Mouse (Mus musculus) G1E-ER4 (cell line): ENCODE measurements around the gene Csmd2. TPM values are rescaled to one million over a fixed set of nuclear protein-coding genes. Genes with fewer than 3 reads are reported as not detected.

Experiments used
- GATA1 ChIP-seq: IDR thresholded peaks from one replicate; pipeline ENCODE4 v1.8.0; 2012; ENCODE audit warnings: low read length, inconsistent platforms
- polyA plus RNA-seq: library from polyadenylated mRNA; stranded (reverse); fragments of >175 nt; gene quantifications from 2 replicates; pipeline ENCODE4 v1.2.3, GENCODE M21; 2012

Gene Csmd2
- polyA plus RNA-seq, 1 experiment, result not detected

- TF ChIP-seq GATA1, result no peak
Observed at GRCm38 (mm10) chr4:128123281-128123680, 135.6 kb downstream of the Csmd2 start.

GRCm38 (mm10) chr4:128124738-128125137, 137.1 kb downstream of the Csmd2 start:
- no peak for TF ChIP-seq GATA1

GRCm38 (mm10) chr4:128128546-128128945, 140.9 kb downstream of the Csmd2 start:
- TF ChIP-seq GATA1, result no peak

GRCm38 (mm10) chr4:128130611-128131142, 143.0 kb downstream of the Csmd2 start:
- no peak for TF ChIP-seq GATA1

- TF ChIP-seq GATA1, result no peak
Observed at GRCm38 (mm10) chr4:128131666-128132065, 144.0 kb downstream of the Csmd2 start.

GRCm38 (mm10) chr4:128132876-128133646, 145.4 kb downstream of the Csmd2 start:
- no peak for TF ChIP-seq GATA1

GRCm38 (mm10) chr4:128134348-128134994, 146.8 kb downstream of the Csmd2 start:
- TF ChIP-seq GATA1, result no peak

- no peak for TF ChIP-seq GATA1
Observed at GRCm38 (mm10) chr4:128135014-128135622, 147.5 kb downstream of the Csmd2 start.

- TF ChIP-seq GATA1, result no peak
Observed at GRCm38 (mm10) chr4:128139991-128140390, 152.3 kb downstream of the Csmd2 start.

- TF ChIP-seq GATA1, result no peak
Observed at GRCm38 (mm10) chr4:128141161-128142101, 153.8 kb downstream of the Csmd2 start.

GRCm38 (mm10) chr4:128142279-128142678, 154.6 kb downstream of the Csmd2 start:
- no peak for TF ChIP-seq GATA1

- TF ChIP-seq GATA1, result no peak
Observed at GRCm38 (mm10) chr4:128143147-128143546, 155.5 kb downstream of the Csmd2 start.

GRCm38 (mm10) chr4:128149524-128149923, 161.9 kb downstream of the Csmd2 start:
- TF ChIP-seq GATA1, result no peak

GRCm38 (mm10) chr4:128152066-128152465, 164.4 kb downstream of the Csmd2 start:
- TF ChIP-seq GATA1, result no peak

GRCm38 (mm10) chr4:128153144-128153543, 165.5 kb downstream of the Csmd2 start:
- TF ChIP-seq GATA1, result no peak
